Mouse (Mus musculus) stomach, postnatal 0 days (tissue): ENCODE measurements at regions not wholly inside any gene's neighbourhood (a gene's known extent, or its start where the extent isn't known, plus 50 kb on each side); places are given as distances from the start of the nearest gene placed in this dataset.

ENCODE experiments used
- ATAC-seq: fragments of 200-750 bp; cut with Nextera tagmentation; 2 replicates; pipeline ENCODE4 v1.8.0; 2017; ENCODE audit not compliant: low FRiP score, low TSS enrichment
- DNase-seq: peaks from one replicate; pipeline ENCODE4 v3.0.0-alpha.2; 2016; ENCODE audit warnings: low spot score
- H3K27ac ChIP-seq: fragments of 300-500 bp; sonication (generic); replicated peaks from 2 replicates; pipeline ENCODE4 v1.5.1; 2014; ENCODE audit warnings: mild to moderate bottlenecking, control low read depth
- H3K27me3 ChIP-seq: fragments of 300-500 bp; sonication (generic); 2 replicates; pipeline ENCODE4 v1.6.1; 2014; ENCODE audit warnings: low read length; ENCODE audit not compliant: control insufficient read depth, insufficient read depth
- H3K36me3 ChIP-seq: fragments of 300-500 bp; sonication (generic); 2 replicates; pipeline ENCODE4 v1.6.1; 2014; ENCODE audit warnings: low read length, mixed read lengths; ENCODE audit not compliant: control insufficient read depth, insufficient read depth
- H3K4me1 ChIP-seq: fragments of 300-500 bp; sonication (generic); replicated peaks from 2 replicates; pipeline ENCODE4 v1.6.1; 2014; ENCODE audit warnings: antibody characterized with exemption; ENCODE audit not compliant: control insufficient read depth, insufficient read depth
- H3K4me2 ChIP-seq: fragments of 300-500 bp; sonication (generic); replicated peaks from 2 replicates; pipeline ENCODE4 v1.6.1; 2014; ENCODE audit warnings: low read depth, mild to moderate bottlenecking, control low read depth, moderate library complexity
- H3K4me3 ChIP-seq: fragments of 300-500 bp; sonication (generic); 2 replicates; pipeline ENCODE4 v1.5.1; 2014; ENCODE audit warnings: low read depth, low read length, control low read depth
- H3K9ac ChIP-seq: fragments of 300-500 bp; sonication (generic); 2 replicates; pipeline ENCODE4 v1.6.1; 2014; ENCODE audit warnings: mild to moderate bottlenecking, low read length, control low read depth, mixed read lengths
- H3K9me3 ChIP-seq: fragments of 300-500 bp; sonication (generic); 2 replicates; pipeline ENCODE4 v1.6.1; 2016; ENCODE audit warnings: low read length; ENCODE audit not compliant: control insufficient read depth
- CTCF ChIP-seq: IDR thresholded peaks from 2 replicates; pipeline ENCODE4 v1.5.1; 2016; ENCODE audit warnings: antibody characterized with exemption, low read depth, mild to moderate bottlenecking, moderate library complexity
- EP300 ChIP-seq: optimal IDR thresholded peaks from 2 replicates; pipeline ENCODE3; 2016; ENCODE audit warnings: antibody characterized with exemption
- WGBS: fragments of 180-500 bp; shearing (Covaris S2); extraction: QIAGEN DNeasy Blood & Tissue Kit; methylation state at CpG from one replicate; pipeline ENCODE4 v1.1.7; 2014; 5-methylcytosine and 5-hydroxymethylcytosine counted together

DNA sequence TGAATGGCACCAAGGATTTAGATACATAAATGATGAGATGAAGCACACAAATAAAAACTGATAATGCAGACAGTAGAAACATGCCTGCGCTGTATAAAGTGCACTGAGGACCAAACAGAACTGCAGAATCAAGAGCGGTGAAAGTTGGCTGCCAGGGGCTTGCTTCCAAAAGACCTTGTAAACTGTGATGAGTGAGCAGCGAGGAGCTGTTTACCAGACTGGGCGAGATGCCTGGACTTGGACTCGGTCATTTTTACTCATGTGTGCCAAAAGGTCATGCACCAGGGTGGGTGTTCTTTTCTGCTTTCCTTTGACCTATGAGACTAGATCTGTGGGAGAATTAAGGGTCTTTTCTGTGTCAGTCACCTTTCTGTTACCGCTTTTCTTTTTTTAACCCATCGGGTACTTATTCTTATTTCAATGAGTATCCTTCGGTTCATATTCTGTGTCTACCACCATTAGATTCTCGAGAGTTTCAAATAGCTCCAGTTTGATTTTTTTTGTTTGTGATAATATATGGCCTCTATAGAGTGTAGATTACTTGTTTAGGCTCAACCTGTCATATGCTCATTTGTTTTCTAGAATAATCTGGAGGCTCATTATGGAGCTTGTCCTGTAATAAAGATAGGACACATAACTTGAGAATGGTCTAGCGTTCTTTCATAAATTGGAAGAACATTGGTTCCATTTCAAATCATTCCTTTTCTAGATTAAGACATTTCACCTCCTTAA lies 226.3 kb upstream of the Zfp770 start:
- Histone ChIP-seq H3K27ac (no peak overlapping the region), H3K27me3 (no peaks in the 10 kb centered on the region), H3K9ac (no peak overlapping the region), H3K4me1 (no peaks in the 10 kb centered on the region), H3K9me3 (no peaks in the 10 kb centered on the region), H3K4me3 (no peak overlapping the region), H3K4me2 (no peak overlapping the region), H3K36me3 (no peaks in the 10 kb centered on the region)
- WGBS = 67% methylated on average over 10 of the region's 10 CpGs
- no peak for TF ChIP-seq CTCF
- TF ChIP-seq EP300 = no peak
- DNase-seq (no peak), ATAC-seq (no peak)

DNA sequence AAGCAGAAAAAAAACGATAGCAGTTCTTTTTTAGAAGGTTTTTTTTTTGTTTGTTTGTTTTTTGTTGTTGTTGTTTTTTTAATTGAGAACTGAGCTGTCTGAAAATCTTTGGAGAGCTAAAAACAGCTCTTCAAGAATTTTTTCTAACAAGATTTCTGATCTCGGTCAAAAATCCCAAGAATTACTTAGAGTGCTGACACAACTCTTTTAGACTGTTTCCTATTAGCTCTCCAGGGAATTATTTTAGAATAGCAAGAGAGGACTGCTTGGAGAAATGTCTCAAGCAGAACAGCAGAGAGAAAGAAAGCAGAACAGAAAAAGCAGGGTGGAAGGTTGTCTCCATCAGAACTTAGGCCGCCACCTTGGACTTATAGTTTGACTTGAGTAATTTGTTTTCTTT lies 218.1 kb upstream of the Zfp770 start:
- no peak overlapping the region for H3K4me3 ChIP-seq
- ATAC-seq (no peak), DNase-seq (no peak)
- no peak overlapping the region for H3K4me2 ChIP-seq
- no peaks in the 10 kb centered on the region for H3K4me1 ChIP-seq
- H3K36me3 ChIP-seq = no peaks in the 10 kb centered on the region
- H3K27me3 ChIP-seq = no peaks in the 10 kb centered on the region
- no peak overlapping the region for H3K27ac ChIP-seq
- no peaks in the 10 kb centered on the region for H3K9me3 ChIP-seq
- no peak for TF ChIP-seq CTCF
- no peak for TF ChIP-seq EP300
- H3K9ac ChIP-seq = no peak overlapping the region
- WGBS = 64% methylated on average over 3 of the region's 3 CpGs

DNA sequence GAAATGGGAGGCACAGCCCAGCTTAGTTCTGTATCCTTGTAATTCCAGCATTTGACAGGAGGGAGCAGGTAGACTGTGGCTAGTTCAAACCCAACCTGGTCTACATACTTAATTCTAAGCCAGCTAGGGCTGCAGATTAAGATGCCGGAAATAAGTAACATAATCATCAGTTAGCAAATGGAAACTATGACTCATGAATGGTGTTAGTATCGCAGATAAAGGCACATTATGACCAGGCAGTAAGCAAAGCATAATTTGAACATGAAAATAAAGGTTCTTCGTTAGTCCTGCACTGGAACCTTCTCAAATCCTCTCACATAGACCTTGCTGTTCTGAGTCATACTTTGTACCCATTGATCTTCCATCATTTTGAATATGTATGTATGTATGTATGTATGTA lies 211.7 kb upstream of the Zfp770 start:
- TF ChIP-seq CTCF (no peak), EP300 (no peak)
- no peak overlapping the region for H3K27ac ChIP-seq
- no peaks in the 10 kb centered on the region for H3K27me3 ChIP-seq
- WGBS = 84% methylated on average over 3 of the region's 3 CpGs
- H3K36me3 ChIP-seq = no peaks in the 10 kb centered on the region
- H3K9me3 ChIP-seq = no peaks in the 10 kb centered on the region
- ATAC-seq = no peak
- no peaks in the 10 kb centered on the region for H3K4me1 ChIP-seq
- H3K4me3 ChIP-seq = no peak overlapping the region
- H3K9ac ChIP-seq = no peak overlapping the region
- no peak overlapping the region for H3K4me2 ChIP-seq
- no peak for DNase-seq

DNA sequence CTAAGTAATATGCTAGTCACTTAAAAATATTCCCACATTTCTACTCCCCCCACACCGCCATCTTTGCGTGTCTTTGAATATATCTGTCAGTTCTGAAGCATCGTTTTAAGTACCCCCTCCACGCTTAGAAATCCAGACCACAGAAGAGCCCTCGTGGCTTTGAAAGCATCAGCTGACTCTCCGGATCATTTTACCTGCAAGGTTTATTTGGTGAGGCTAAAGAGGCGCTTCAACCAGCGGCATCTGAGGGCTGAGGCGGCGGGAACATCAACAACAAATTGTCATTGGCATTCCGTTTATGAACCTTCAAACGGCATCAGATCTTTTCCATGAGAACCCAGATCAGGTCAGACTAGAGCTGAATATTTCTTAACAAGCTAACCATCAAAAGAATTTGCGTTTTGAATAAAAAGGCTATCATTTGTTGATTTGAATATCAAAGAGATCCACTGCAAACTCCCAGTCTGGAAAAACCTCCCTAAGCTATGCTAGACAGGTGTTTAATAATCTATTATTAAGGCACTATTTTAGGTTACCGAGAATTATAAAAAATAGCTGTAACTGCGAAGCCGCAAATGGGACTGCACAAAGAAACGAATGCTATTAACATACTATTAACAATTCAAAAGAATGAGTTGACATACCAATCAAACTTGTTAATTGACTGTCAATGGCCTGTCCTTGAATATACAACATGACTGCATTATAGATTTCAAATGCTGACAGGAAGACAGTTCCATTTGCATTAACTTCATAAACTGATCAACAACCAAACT lies 210.9 kb upstream of the Zfp770 start:
- no peak for DNase-seq
- Histone ChIP-seq H3K9ac (no peak overlapping the region), H3K4me2 (no peak overlapping the region), H3K36me3 (no peaks in the 10 kb centered on the region), H3K4me1 (no peaks in the 10 kb centered on the region), H3K27me3 (no peaks in the 10 kb centered on the region), H3K4me3 (no peak overlapping the region), H3K9me3 (no peaks in the 10 kb centered on the region), H3K27ac (no peak overlapping the region)
- TF ChIP-seq EP300 (no peak), CTCF (no peak)
- ATAC-seq = no peak
- WGBS = 58% methylated on average over 17 of the region's 17 CpGs

DNA sequence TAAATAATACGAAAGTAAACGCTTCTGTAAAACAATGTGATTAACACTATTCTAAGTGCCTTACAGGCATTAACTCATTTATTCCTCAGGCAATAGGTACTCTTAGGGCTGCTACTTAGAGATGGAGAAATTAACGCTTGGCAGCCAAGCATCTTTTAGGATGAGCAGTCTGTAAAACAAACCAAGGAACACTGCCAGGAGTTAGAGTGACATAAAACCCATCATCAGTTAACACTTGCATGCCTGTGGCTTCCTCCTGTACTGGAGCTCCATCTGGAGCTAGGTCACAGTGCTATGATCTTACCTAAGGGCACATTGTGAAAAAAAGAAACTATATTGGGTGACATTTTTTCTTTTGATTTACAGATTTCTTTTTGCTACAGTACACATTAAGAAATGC lies 209.4 kb upstream of the Zfp770 start:
- DNase-seq (no peak), ATAC-seq (no peak)
- H3K9ac ChIP-seq = no peak overlapping the region
- TF ChIP-seq CTCF = no peak
- no peak for TF ChIP-seq EP300
- H3K36me3 ChIP-seq = no peaks in the 10 kb centered on the region
- no peak overlapping the region for H3K4me3 ChIP-seq
- H3K27me3 ChIP-seq = no peaks in the 10 kb centered on the region
- H3K9me3 ChIP-seq = no peaks in the 10 kb centered on the region
- no peak overlapping the region for H3K4me2 ChIP-seq
- H3K4me1 ChIP-seq = no peaks in the 10 kb centered on the region
- no peak overlapping the region for H3K27ac ChIP-seq
- 75% methylated on average over 3 of the region's 3 CpGs for WGBS

DNA sequence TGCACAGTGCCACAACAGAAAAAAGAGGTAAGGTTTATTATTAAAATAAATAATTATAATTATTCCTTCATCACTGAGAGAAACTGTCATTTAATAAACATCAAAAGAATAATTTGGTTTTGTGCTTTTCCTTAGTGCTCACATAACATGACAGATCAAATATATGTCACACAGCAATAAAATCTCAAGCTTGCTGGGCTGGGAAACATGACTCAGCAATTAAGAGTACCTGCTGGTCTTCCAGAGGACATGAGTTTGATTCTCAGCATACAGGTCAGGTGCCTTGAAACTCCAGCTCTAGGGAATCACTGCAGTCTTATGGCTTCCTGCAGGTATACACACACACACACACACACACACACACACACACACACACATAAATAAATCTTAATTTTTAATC lies 208.3 kb upstream of the Zfp770 start:
- no peaks in the 10 kb centered on the region for H3K36me3 ChIP-seq
- no peaks in the 10 kb centered on the region for H3K4me1 ChIP-seq
- H3K4me3 ChIP-seq = no peak overlapping the region
- H3K9ac ChIP-seq = no peak overlapping the region
- TF ChIP-seq CTCF = no peak
- no peak for TF ChIP-seq EP300
- H3K27ac ChIP-seq = no peak overlapping the region
- H3K4me2 ChIP-seq = no peak overlapping the region
- H3K9me3 ChIP-seq = no peaks in the 10 kb centered on the region
- no peaks in the 10 kb centered on the region for H3K27me3 ChIP-seq
- no peak for ATAC-seq
- DNase-seq = no peak
